Mouse (Mus musculus) ES-E14 (cell line): Measurements from ENCODE around the gene Camk2b.

ENCODE experiments used
- CHD2 ChIP-seq: IDR thresholded peaks from 2 replicates; pipeline ENCODE4 v1.6.1; 2014; ENCODE audit warnings: mild to moderate bottlenecking, low read depth, low read length, inconsistent platforms
- ZC3H11A ChIP-seq: IDR thresholded peaks from 2 replicates; pipeline ENCODE4 v1.6.1; 2012; ENCODE audit warnings: low read depth, mild to moderate bottlenecking, inconsistent platforms, low read length, borderline replicate concordance

- no peak for TF ChIP-seq CHD2
- no peak for TF ChIP-seq ZC3H11A
These were observed 87.1 kb downstream of the Camk2b start for GRCm38 (mm10) chr11:5979088-5979487.
